Mouse (Mus musculus): ENCODE measurements around the gene Aig1. TPM values are rescaled to one million over a fixed set of nuclear protein-coding genes. Genes with fewer than 3 reads are reported as not detected.

The Aig1 gene
- polyA plus RNA-seq (2015; fragmentation: Nextera tagmentation; extraction: Ambion mirVana), result 7.9 and 8.9 TPM in 2 replicates

GRCm38 (mm10) chr10:13868371-13869321 lies at the start of gene Aig1:
Gene Aig1 (minus strand): TSS chr10:13868980.

Other genes with a start within 250 kb of the Aig1 start
- 1.00 and 1.4 TPM in 2 replicates for gene Hivep2, start 97.1 kb upstream of the Aig1 start, polyA plus RNA-seq (2015; fragmentation: Nextera tagmentation; extraction: Ambion mirVana)

All from spleen, postnatal 0 days (tissue).